Comparison of ENCODE assay signal across 17 mouse cellular contexts in genomic region chr15:54358731-54359130, GRCm38 (mm10).
DNase-seq lines count a peak whose midpoint lies in the region; TF ChIP-seq lines count a peak whose summit lies in the region.
"Had no signal": no experiment of that assay in that cellular context is flagged by ENCODE, and none has a peak within 500 bp of the region (broad histone marks: within the 10 kb centered on the region; RNA-seq: fewer than 3 reads in every experiment).

No protein-coding gene starts in this region.

- DNase-seq in adrenal gland, adult 8-10 months = peak; percentile 1
- DNase-seq in adrenal gland, postnatal 25 days = no peak
- DNase-seq in gastrocnemius, adult 2 months = peak; percentile 22
- no peak for DNase-seq in gastrocnemius, postnatal 10 days
- peak; percentile 2 to 3 for DNase-seq in heart, postnatal 10 days
- no peak for DNase-seq in heart, postnatal 14 days
- DNase-seq: adrenal gland, postnatal 14 days; cerebellum, adult 18-20 months; cerebellum, adult 9-10 months; cerebellum, postnatal 14 days; kidney, adult 2 months had no signal

- H3K27ac ChIP-seq in gastrocnemius, adult 2 months = peak overlapping the region; percentile 77
- H3K27ac ChIP-seq: forebrain, embryonic 10.5 days; forebrain, embryonic 13.5 days; heart, embryonic 15.5 days; hindbrain, embryonic 12.5 days; hindbrain, embryonic 15.5 days had no signal

- no peak for TF ChIP-seq CTCF in gastrocnemius, adult 2 months (IDR thresholded peaks at IDR 0.05)

- intact Hi-C loops in gastrocnemius, adult 2 months (cut with DNase I) = no loop called here
- intact Hi-C loops in heart, postnatal 10 days (cut with DNase I) = no loop called here
- intact Hi-C loops in heart, postnatal 14 days (cut with DNase I) = no loop called here

- no peak overlapping the region for H3K4me3 ChIP-seq in gastrocnemius, adult 2 months
- H3K4me3 ChIP-seq: forebrain, embryonic 10.5 days; forebrain, embryonic 13.5 days; heart, embryonic 12.5 days; heart, embryonic 15.5 days; hindbrain, embryonic 12.5 days; hindbrain, embryonic 15.5 days had no signal

Comparison
In these comparisons a context has a peak if more than half of its experiments do, and no peak if none do; other contexts are left out.
1. DNase-seq: peak in adrenal gland, adult 8-10 months (single experiment), gastrocnemius, adult 2 months (single experiment) and heart, postnatal 10 days (2 of 2); none in adrenal gland, postnatal 25 days (single experiment), gastrocnemius, postnatal 10 days (single experiment) and heart, postnatal 14 days (0 of 2).